Mouse (Mus musculus) left cerebral cortex, postnatal 10 days (tissue): ENCODE measurements at regions not wholly inside any gene's neighbourhood (a gene's known extent, or its start where the extent isn't known, plus 50 kb on each side); places are given as distances from the start of the nearest gene placed in this dataset.
A peak's percentile ranks its signal among the peaks of the same experiment; 100 is the strongest.

Source experiments
- DNase-seq, 2 experiments: peaks; one replicate each; pipeline ENCODE4 v3.0.0; 2021 to 2022; ENCODE audit warnings: low spot score in 2 of 2, mixed read lengths in 1 of 2; ENCODE audit errors: extremely low spot score in 1 of 2
- intact Hi-C: fragments of 180-260 bp; cut with DNase I; formaldehyde crosslinking; loops from one replicate; pipeline ENCODE4 v1.15.1; 2025

DNA sequence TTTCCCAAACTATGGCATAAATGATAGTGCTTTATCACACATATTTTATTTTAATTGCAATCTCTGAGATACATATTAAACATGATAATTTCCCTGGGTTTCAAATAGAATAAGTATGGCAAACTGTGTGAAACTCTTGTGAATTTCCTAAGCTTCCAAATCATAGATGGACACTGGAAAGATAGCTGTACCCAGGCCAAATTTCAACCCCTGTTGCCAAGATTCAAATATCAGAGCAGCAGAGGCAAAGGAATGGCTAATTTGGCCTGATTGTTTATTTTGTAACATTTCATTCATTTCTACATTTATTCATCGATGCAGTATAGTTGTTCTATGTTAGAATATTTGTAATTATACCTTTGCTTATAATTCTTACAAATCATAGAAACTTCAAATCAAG is 254.9 kb upstream of the Dppa4 start:
- DNase-seq = no peak
- intact Hi-C loops = no loop called here

DNA sequence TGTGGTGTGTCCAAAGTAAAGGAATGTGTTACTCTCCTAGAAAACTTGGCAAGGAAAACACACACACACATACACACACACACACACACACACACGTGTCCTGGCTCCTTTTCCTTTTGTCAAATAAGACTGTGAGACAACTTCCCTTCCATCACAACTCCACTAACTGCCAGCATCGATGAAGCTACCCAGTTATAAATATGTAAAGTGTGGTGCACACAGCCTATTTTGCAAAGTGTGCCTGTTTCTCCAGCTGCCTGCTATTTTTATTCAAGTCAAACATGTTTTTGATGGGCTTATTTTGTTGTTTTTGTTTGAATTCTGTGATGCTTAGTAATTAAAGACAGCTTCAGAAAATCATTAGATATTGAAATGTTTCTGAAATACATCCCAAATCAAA is 232.7 kb upstream of the Dppa4 start:
- intact Hi-C loops = no loop called here
- peak in 1 of 2 experiments; percentile 4 for DNase-seq

DNA sequence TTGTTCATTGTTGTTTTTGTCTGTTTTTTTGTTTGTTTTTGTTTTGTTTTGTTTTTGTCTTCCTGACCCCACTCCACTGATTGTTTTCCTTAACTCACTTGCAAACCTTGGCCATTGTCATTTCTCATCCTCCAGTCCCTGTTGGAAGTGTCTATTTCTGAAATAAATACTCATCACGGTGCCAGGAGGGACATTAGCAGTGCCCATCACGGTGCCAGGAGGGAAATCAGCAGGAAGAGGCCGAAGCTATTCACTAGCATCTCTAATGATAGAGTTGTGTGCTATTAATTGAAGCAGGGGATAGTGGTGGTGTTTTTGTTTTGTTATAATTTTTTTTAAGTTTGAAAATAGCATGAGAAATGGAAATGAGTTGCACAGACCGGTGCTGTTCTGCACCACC is 208.7 kb upstream of the Dppa4 start:
- DNase-seq = no peak
- intact Hi-C loops = no loop called here
